14 mouse cellular contexts compared by ENCODE assay signal in genomic region chr7:67528821-67529221, GRCm38 (mm10).
A peak's percentile ranks its signal among the peaks of the same experiment; 100 is the strongest.
DNase-seq lines count a peak whose midpoint lies in the region; ATAC-seq lines count a peak whose summit lies in the region.
"Had no signal": no experiment of that assay in that cellular context is flagged by ENCODE, and none has a peak within 500 bp of the region (broad histone marks: within the 10 kb centered on the region; RNA-seq: fewer than 3 reads in every experiment).

No protein-coding gene starts in this region.

- no peak overlapping the region for H3K4me2 ChIP-seq in hindbrain, embryonic 15.5 days
- no peak overlapping the region for H3K4me2 ChIP-seq in hindbrain, embryonic 13.5 days
- H3K4me2 ChIP-seq in neural tube, embryonic 15.5 days = no peak overlapping the region
- H3K4me2 ChIP-seq in embryonic facial prominence, embryonic 15.5 days (replicated peaks) = no peak overlapping the region
- H3K4me2 ChIP-seq: heart, embryonic 11.5 days; limb, embryonic 12.5 days; lung, embryonic 14.5 days had no signal

- H3K27me3 ChIP-seq in hindbrain, embryonic 15.5 days = no peaks in the 10 kb centered on the region
- H3K27me3 ChIP-seq in hindbrain, embryonic 13.5 days = no peaks in the 10 kb centered on the region
- no peaks in the 10 kb centered on the region for H3K27me3 ChIP-seq in neural tube, embryonic 15.5 days (replicated peaks)
- H3K27me3 ChIP-seq in embryonic facial prominence, embryonic 15.5 days = no peaks in the 10 kb centered on the region
- H3K27me3 ChIP-seq: CH12.LX; limb, embryonic 12.5 days; megakaryocyte, embryonic 14.5 days had no signal

- H3K4me1 ChIP-seq in hindbrain, embryonic 15.5 days (replicated peaks) = peaks cover 11% of the 10 kb centered on the region; the same call in 1 of the 2 replicates
- H3K4me1 ChIP-seq in hindbrain, embryonic 13.5 days (replicated peaks) = peaks cover 7% of the 10 kb centered on the region
- peaks cover 17% of the 10 kb centered on the region; the same call in 1 of the 2 replicates for H3K4me1 ChIP-seq in neural tube, embryonic 15.5 days
- peaks cover 22% of the 10 kb centered on the region for H3K4me1 ChIP-seq in embryonic facial prominence, embryonic 15.5 days

- ATAC-seq in hindbrain, embryonic 15.5 days (ENCODE audit: low FRiP score, low read depth) = peak; percentile 51; the same call in 1 of the 2 replicates
- ATAC-seq in hindbrain, embryonic 13.5 days (ENCODE audit: low FRiP score) = no peak
- ATAC-seq in neural tube, embryonic 15.5 days (ENCODE audit: low FRiP score) = no peak
- ATAC-seq in embryonic facial prominence, embryonic 15.5 days (ENCODE audit: insufficient number of reproducible peaks, low FRiP score, low TSS enrichment, low read depth) = no peak

- H3K36me3 ChIP-seq in hindbrain, embryonic 15.5 days = no peaks in the 10 kb centered on the region
- H3K36me3 ChIP-seq in hindbrain, embryonic 13.5 days = peaks cover 10% of the 10 kb centered on the region; the same call in 1 of the 2 replicates
- 0 out of 2 replicates have a peak, but pooled peaks cover 6% of the 10 kb centered on the region for H3K36me3 ChIP-seq in neural tube, embryonic 15.5 days
- no peaks in the 10 kb centered on the region for H3K36me3 ChIP-seq in embryonic facial prominence, embryonic 15.5 days

- 81% methylated on average over 18 of the region's 18 CpGs for WGBS in hindbrain, embryonic 15.5 days
- WGBS in hindbrain, embryonic 13.5 days = 95% methylated on average over 18 of the region's 18 CpGs
- WGBS in neural tube, embryonic 15.5 days = 85% methylated on average over 18 of the region's 18 CpGs
- 79% methylated on average over 18 of the region's 18 CpGs for WGBS in embryonic facial prominence, embryonic 15.5 days

- H3K9ac ChIP-seq in hindbrain, embryonic 15.5 days = no peak overlapping the region
- no peak overlapping the region for H3K9ac ChIP-seq in hindbrain, embryonic 13.5 days
- no peak overlapping the region for H3K9ac ChIP-seq in neural tube, embryonic 15.5 days (replicated peaks)
- H3K9ac ChIP-seq in embryonic facial prominence, embryonic 15.5 days = no peak overlapping the region
- H3K9ac ChIP-seq: limb, embryonic 12.5 days; lung, embryonic 14.5 days had no signal

- no peaks in the 10 kb centered on the region for H3K9me3 ChIP-seq in hindbrain, embryonic 15.5 days
- H3K9me3 ChIP-seq in hindbrain, embryonic 13.5 days = no peaks in the 10 kb centered on the region
- H3K9me3 ChIP-seq in neural tube, embryonic 15.5 days (replicated peaks) = no peaks in the 10 kb centered on the region
- H3K9me3 ChIP-seq in embryonic facial prominence, embryonic 15.5 days (replicated peaks) = no peaks in the 10 kb centered on the region
- H3K9me3 ChIP-seq: limb, embryonic 12.5 days; megakaryocyte, embryonic 14.5 days had no signal

- no peak for DNase-seq in neural tube, embryonic 10.5 days (ENCODE audit: extremely low spot score, low spot score)
- DNase-seq in cerebellum, adult 11-12 months = peak; percentile 49
- DNase-seq in thymus, postnatal 36 days = no peak
- DNase-seq in adipocyte (ENCODE audit: low spot score) = no peak

- H3K4me3 ChIP-seq in hindbrain, embryonic 15.5 days = no peak overlapping the region
- no peak overlapping the region for H3K4me3 ChIP-seq in hindbrain, embryonic 13.5 days
- no peak overlapping the region for H3K4me3 ChIP-seq in neural tube, embryonic 15.5 days (replicated peaks)
- H3K4me3 ChIP-seq in embryonic facial prominence, embryonic 15.5 days (replicated peaks) = no peak overlapping the region
- H3K4me3 ChIP-seq: gastrocnemius, adult 2 months; limb, embryonic 12.5 days; megakaryocyte, embryonic 14.5 days had no signal

- H3K27ac ChIP-seq in hindbrain, embryonic 15.5 days (replicated peaks) = 0 out of 2 replicates have a peak overlapping the region, but pooled peaks have one; percentile 2
- no peak overlapping the region for H3K27ac ChIP-seq in hindbrain, embryonic 13.5 days
- peak overlapping the region; percentile 35; the same call in 1 of the 2 replicates for H3K27ac ChIP-seq in neural tube, embryonic 15.5 days (replicated peaks)
- H3K27ac ChIP-seq in embryonic facial prominence, embryonic 15.5 days (replicated peaks) = peak overlapping the region; percentile 22; the same call in 1 of the 2 replicates
- H3K27ac ChIP-seq: gastrocnemius, adult 2 months had no signal
